Comparison of ENCODE assay signal across 19 mouse cellular contexts in genomic region chr14:8123141-8123540, GRCm38 (mm10). TPM values are rescaled to one million over a fixed set of nuclear protein-coding genes. Genes with fewer than 3 reads are reported as not detected.
DNase-seq lines count a peak whose midpoint lies in the region; ATAC-seq and TF ChIP-seq lines count a peak whose summit lies in the region.
"Had no signal": no experiment of that assay in that cellular context is flagged by ENCODE, and none has a peak within 500 bp of the region (broad histone marks: within the 10 kb centered on the region; RNA-seq: fewer than 3 reads in every experiment).

No protein-coding gene starts in this region.

- 90% methylated on average over 7 of the region's 7 CpGs for whole genome bisulfite sequencing in embryonic facial prominence, embryonic 13.5 days
- WGBS in embryonic facial prominence, embryonic 10.5 days, result 91% methylated on average over 7 of the region's 7 CpGs
- 60% methylated on average over 7 of the region's 7 CpGs for WGBS in liver, adult 2 months

- peaks cover 5% of the 10 kb centered on the region; the same call in 1 of the 2 replicates for H3K79me2 ChIP-seq in liver, adult 2 months (ENCODE audit: control insufficient read depth, insufficient read depth, low read length)

- H3K4me3 ChIP-seq in embryonic facial prominence, embryonic 13.5 days, result no peak overlapping the region
- no peak overlapping the region for H3K4me3 ChIP-seq in embryonic facial prominence, embryonic 10.5 days
- no peak overlapping the region for H3K4me3 ChIP-seq in liver, adult 2 months (ENCODE audit: insufficient read depth, low read depth, low read length)
- H3K4me3 ChIP-seq: limb, embryonic 13.5 days; liver, embryonic 15.5 days; midbrain, embryonic 12.5 days; neural tube, embryonic 12.5 days had no signal

- TF ChIP-seq CTCF in liver, adult 2 months (IDR thresholded peaks at IDR 0.05; ENCODE audit: low read depth, low read length), result no peak

- no peaks in the 10 kb centered on the region for H3K9me3 ChIP-seq in embryonic facial prominence, embryonic 13.5 days
- no peaks in the 10 kb centered on the region for H3K9me3 ChIP-seq in embryonic facial prominence, embryonic 10.5 days
- H3K9me3 ChIP-seq: limb, embryonic 13.5 days; liver, embryonic 15.5 days; midbrain, embryonic 12.5 days; neural tube, embryonic 12.5 days had no signal

- no peak for ATAC-seq in embryonic facial prominence, embryonic 13.5 days (ENCODE audit: insufficient number of reproducible peaks, insufficient read depth, low FRiP score, low TSS enrichment, low read depth)
- ATAC-seq: lung, postnatal 0 days had no signal

- H3K4me2 ChIP-seq in embryonic facial prominence, embryonic 13.5 days, result no peak overlapping the region
- H3K4me2 ChIP-seq: heart, embryonic 11.5 days; limb, embryonic 13.5 days; liver, embryonic 15.5 days; midbrain, embryonic 12.5 days; neural tube, embryonic 12.5 days had no signal

- TF ChIP-seq POLR2A in liver, adult 2 months (IDR thresholded peaks at IDR 0.05; ENCODE audit: extremely low read depth, insufficient read depth, low read length), result no peak

- H3K4me1 ChIP-seq in embryonic facial prominence, embryonic 13.5 days, result no peaks in the 10 kb centered on the region
- no peaks in the 10 kb centered on the region for H3K4me1 ChIP-seq in embryonic facial prominence, embryonic 10.5 days
- peaks cover 6% of the 10 kb centered on the region for H3K4me1 ChIP-seq in liver, adult 2 months (ENCODE audit: control insufficient read depth, insufficient read depth, low read length)
- H3K4me1 ChIP-seq: limb, embryonic 13.5 days; liver, embryonic 15.5 days; midbrain, embryonic 12.5 days; neural tube, embryonic 12.5 days had no signal

- H3K36me3 ChIP-seq in embryonic facial prominence, embryonic 13.5 days, result peaks cover 27% of the 10 kb centered on the region
- peaks cover 9% of the 10 kb centered on the region for H3K36me3 ChIP-seq in embryonic facial prominence, embryonic 10.5 days (replicated peaks)
- peaks cover 14% of the 10 kb centered on the region for H3K36me3 ChIP-seq in liver, adult 2 months (ENCODE audit: control insufficient read depth, insufficient read depth, low read length)

- H3K27ac ChIP-seq in embryonic facial prominence, embryonic 13.5 days, result 0 out of 2 replicates have a peak overlapping the region, but pooled peaks have one; percentile 7
- H3K27ac ChIP-seq in embryonic facial prominence, embryonic 10.5 days (replicated peaks), result no peak overlapping the region
- peak overlapping the region; percentile 43 for H3K27ac ChIP-seq in liver, adult 2 months (replicated peaks; ENCODE audit: insufficient read depth, low read depth, low read length)
- H3K27ac ChIP-seq: kidney, postnatal 0 days; limb, embryonic 13.5 days; liver, embryonic 15.5 days; midbrain, embryonic 12.5 days; neural tube, embryonic 12.5 days had no signal

- H3K9ac ChIP-seq in embryonic facial prominence, embryonic 13.5 days, result no peak overlapping the region
- no peak overlapping the region for H3K9ac ChIP-seq in liver, adult 2 months (ENCODE audit: low read depth, low read length)
- H3K9ac ChIP-seq: limb, embryonic 13.5 days; liver, embryonic 15.5 days; midbrain, embryonic 12.5 days; neural tube, embryonic 12.5 days had no signal

- DNase-seq in embryonic facial prominence, embryonic 10.5 days (ENCODE audit: low spot score), result no peak
- DNase-seq in liver, adult 2 months (ENCODE audit: extremely low read depth, low read depth, low spot score), result no peak
- DNase-seq in liver, result no peak
- peak; percentile 65 for DNase-seq in cerebellum, adult 9-10 months
- DNase-seq in testis, postnatal 14 days (ENCODE audit: low spot score), result peak; percentile 17
- DNase-seq in kidney, postnatal 10 days, result no peak
- DNase-seq: adrenal gland, adult 2 months; kidney, adult 11 months; right cerebral cortex, adult 18-20 months; thymus, adult 18-20 months had no signal

- no peaks in the 10 kb centered on the region for H3K27me3 ChIP-seq in embryonic facial prominence, embryonic 13.5 days
- H3K27me3 ChIP-seq in embryonic facial prominence, embryonic 10.5 days (replicated peaks; ENCODE audit: low read depth, poor library complexity, severe bottlenecking), result no peaks in the 10 kb centered on the region
- no peaks in the 10 kb centered on the region for H3K27me3 ChIP-seq in liver, adult 2 months (ENCODE audit: control insufficient read depth, insufficient read depth, low read length)
- H3K27me3 ChIP-seq: CH12.LX; limb, embryonic 13.5 days; liver, embryonic 15.5 days; midbrain, embryonic 12.5 days; neural tube, embryonic 12.5 days had no signal

RNA-seq across cellular contexts. Expression of gene Pxk, which starts 25.1 kb away (rescaled TPM):
- polyA plus RNA-seq in embryonic facial prominence, embryonic 13.5 days (2015; fragmentation: Nextera tagmentation; extraction: Ambion mirVana), result 34.3 and 39.0 TPM in 2 replicates
- 17.3 and 17.4 TPM in 2 replicates for polyA plus RNA-seq in embryonic facial prominence, embryonic 10.5 days (2016; fragmentation: Nextera tagmentation; extraction: Ambion mirVana)
- 13.6 and 18.4 TPM in 2 replicates for total RNA-seq in liver, adult 2 months (2014; rRNA removed)
- 14.1 and 17.5 TPM in 2 replicates for polyA plus RNA-seq in liver, adult 2 months (2012; rRNA removed)

RNA-seq across cellular contexts. Expression of gene Rpp14, which starts 43.0 kb away (rescaled TPM):
- 59.5 and 64.3 TPM in 2 replicates for polyA plus RNA-seq in embryonic facial prominence, embryonic 13.5 days (2015; fragmentation: Nextera tagmentation; extraction: Ambion mirVana)
- polyA plus RNA-seq in embryonic facial prominence, embryonic 10.5 days (2016; fragmentation: Nextera tagmentation; extraction: Ambion mirVana), result 57.0 and 61.5 TPM in 2 replicates
- 18.8 and 19.5 TPM in 2 replicates for total RNA-seq in liver, adult 2 months (2014; rRNA removed)
- polyA plus RNA-seq in liver, adult 2 months (2012; rRNA removed), result 5.4 and 6.9 TPM in 2 replicates

RNA-seq across cellular contexts. Expression of gene Pdhb, which starts 49.7 kb away (rescaled TPM):
- polyA plus RNA-seq in embryonic facial prominence, embryonic 13.5 days (2015; fragmentation: Nextera tagmentation; extraction: Ambion mirVana), result 203 TPM in 2 replicates
- 200 and 214 TPM in 2 replicates for polyA plus RNA-seq in embryonic facial prominence, embryonic 10.5 days (2016; fragmentation: Nextera tagmentation; extraction: Ambion mirVana)
- 138 and 177 TPM in 2 replicates for total RNA-seq in liver, adult 2 months (2014; rRNA removed)
- polyA plus RNA-seq in liver, adult 2 months (2012; rRNA removed), result 53.3 and 62.8 TPM in 2 replicates

Comparison
In these comparisons a context has a peak if more than half of its experiments do, and no peak if none do; other contexts are left out.
1. DNase-seq: peak in cerebellum, adult 9-10 months (single experiment) and testis, postnatal 14 days (single experiment); none in embryonic facial prominence, embryonic 10.5 days (single experiment), liver, adult 2 months (single experiment), liver (single experiment) and kidney, postnatal 10 days (single experiment).